Mouse (Mus musculus): Measurements from ENCODE around the gene Fras1. TPM values are rescaled to one million over a fixed set of nuclear protein-coding genes. Genes with fewer than 3 reads are reported as not detected.

Gene Fras1
- total and polyA plus RNA-seq, 2 experiments = 0.75 to 1.1 TPM

- Histone ChIP-seq H3K27me3 (ENCODE audit: control insufficient read depth, insufficient read depth, low read length) (no peaks in the 10 kb centered on the region), H3K27ac (replicated peaks; ENCODE audit: insufficient read depth, low read depth, low read length) (no peak overlapping the region), H3K4me1 (ENCODE audit: control insufficient read depth, insufficient read depth, low read length) (no peaks in the 10 kb centered on the region), H3K4me3 (ENCODE audit: insufficient read depth, low read depth, low read length) (no peak overlapping the region), H3K9ac (ENCODE audit: low read depth, low read length) (no peak overlapping the region), H3K36me3 (ENCODE audit: control insufficient read depth, insufficient read depth, low read length) (no peaks in the 10 kb centered on the region), H3K79me2 (ENCODE audit: control insufficient read depth, insufficient read depth, low read length) (no peaks in the 10 kb centered on the region)
- TF ChIP-seq CTCF (IDR thresholded peaks at IDR 0.05; ENCODE audit: low read depth, low read length) = no peak
- no peak for TF ChIP-seq POLR2A (IDR thresholded peaks at IDR 0.05; ENCODE audit: extremely low read depth, insufficient read depth, low read length)
- 82% methylated on average over 11 of the region's 11 CpGs for WGBS
- no peak for DNase-seq (ENCODE audit: extremely low read depth, low read depth, low spot score)
Observed at GRCm38 (mm10) chr5:96412754-96413394, 39.1 kb downstream of the Fras1 start.

- H3K79me2 ChIP-seq (ENCODE audit: control insufficient read depth, insufficient read depth, low read length) = no peaks in the 10 kb centered on the region
Observed at GRCm38 (mm10) chr5:96417121-96417520, 43.4 kb downstream of the Fras1 start.

GRCm38 (mm10) chr5:96421550-96421949 lies 47.8 kb downstream of the Fras1 start:
- no peak overlapping the region for H3K9ac ChIP-seq (ENCODE audit: low read depth, low read length)
- H3K36me3 ChIP-seq (ENCODE audit: control insufficient read depth, insufficient read depth, low read length) = no peaks in the 10 kb centered on the region
- WGBS = 91% methylated on average over 3 of the region's 3 CpGs
- H3K4me3 ChIP-seq (ENCODE audit: insufficient read depth, low read depth, low read length) = no peak overlapping the region
- no peaks in the 10 kb centered on the region for H3K4me1 ChIP-seq (ENCODE audit: control insufficient read depth, insufficient read depth, low read length)
- no peak for TF ChIP-seq POLR2A (IDR thresholded peaks at IDR 0.05; ENCODE audit: extremely low read depth, insufficient read depth, low read length)
- no peak for TF ChIP-seq CTCF (IDR thresholded peaks at IDR 0.05; ENCODE audit: low read depth, low read length)
- no peak for DNase-seq (ENCODE audit: extremely low read depth, low read depth, low spot score)
- no peak overlapping the region for H3K27ac ChIP-seq (replicated peaks; ENCODE audit: insufficient read depth, low read depth, low read length)
- no peaks in the 10 kb centered on the region for H3K79me2 ChIP-seq (ENCODE audit: control insufficient read depth, insufficient read depth, low read length)
- no peaks in the 10 kb centered on the region for H3K27me3 ChIP-seq (ENCODE audit: control insufficient read depth, insufficient read depth, low read length)

More at GRCm38 (mm10) chr5:96417121-96417520, 43.4 kb downstream of the Fras1 start:
- WGBS = 88% methylated on average over 4 of the region's 4 CpGs
- no peak for TF ChIP-seq CTCF (IDR thresholded peaks at IDR 0.05; ENCODE audit: low read depth, low read length)
- no peak for TF ChIP-seq POLR2A (IDR thresholded peaks at IDR 0.05; ENCODE audit: extremely low read depth, insufficient read depth, low read length)
- no peak overlapping the region for H3K4me3 ChIP-seq (ENCODE audit: insufficient read depth, low read depth, low read length)
- H3K4me1 ChIP-seq (ENCODE audit: control insufficient read depth, insufficient read depth, low read length) = no peaks in the 10 kb centered on the region
- no peak overlapping the region for H3K9ac ChIP-seq (ENCODE audit: low read depth, low read length)
- no peaks in the 10 kb centered on the region for H3K36me3 ChIP-seq (ENCODE audit: control insufficient read depth, insufficient read depth, low read length)
- no peak overlapping the region for H3K27ac ChIP-seq (replicated peaks; ENCODE audit: insufficient read depth, low read depth, low read length)
- no peaks in the 10 kb centered on the region for H3K27me3 ChIP-seq (ENCODE audit: control insufficient read depth, insufficient read depth, low read length)
- DNase-seq (ENCODE audit: extremely low read depth, low read depth, low spot score) = no peak

GRCm38 (mm10) chr5:96422716-96423115 lies 49.0 kb downstream of the Fras1 start:
- Histone ChIP-seq H3K27me3 (ENCODE audit: control insufficient read depth, insufficient read depth, low read length) (no peaks in the 10 kb centered on the region), H3K79me2 (ENCODE audit: control insufficient read depth, insufficient read depth, low read length) (no peaks in the 10 kb centered on the region), H3K4me3 (ENCODE audit: insufficient read depth, low read depth, low read length) (no peak overlapping the region), H3K36me3 (ENCODE audit: control insufficient read depth, insufficient read depth, low read length) (no peaks in the 10 kb centered on the region), H3K9ac (ENCODE audit: low read depth, low read length) (no peak overlapping the region), H3K4me1 (ENCODE audit: control insufficient read depth, insufficient read depth, low read length) (no peaks in the 10 kb centered on the region), H3K27ac (replicated peaks; ENCODE audit: insufficient read depth, low read depth, low read length) (no peak overlapping the region)
- DNase-seq (ENCODE audit: extremely low read depth, low read depth, low spot score) = no peak
- no peak for TF ChIP-seq POLR2A (IDR thresholded peaks at IDR 0.05; ENCODE audit: extremely low read depth, insufficient read depth, low read length)
- TF ChIP-seq CTCF (IDR thresholded peaks at IDR 0.05; ENCODE audit: low read depth, low read length) = no peak
- 90% methylated on average over 5 of the region's 5 CpGs for WGBS

- Histone ChIP-seq H3K36me3 (ENCODE audit: control insufficient read depth, insufficient read depth, low read length) (no peaks in the 10 kb centered on the region), H3K79me2 (ENCODE audit: control insufficient read depth, insufficient read depth, low read length) (no peaks in the 10 kb centered on the region), H3K4me3 (ENCODE audit: insufficient read depth, low read depth, low read length) (no peak overlapping the region), H3K27me3 (ENCODE audit: control insufficient read depth, insufficient read depth, low read length) (no peaks in the 10 kb centered on the region), H3K4me1 (ENCODE audit: control insufficient read depth, insufficient read depth, low read length) (no peaks in the 10 kb centered on the region), H3K9ac (ENCODE audit: low read depth, low read length) (no peak overlapping the region), H3K27ac (replicated peaks; ENCODE audit: insufficient read depth, low read depth, low read length) (no peak overlapping the region)
- WGBS = 94% methylated on average over 8 of the region's 8 CpGs
- DNase-seq (ENCODE audit: extremely low read depth, low read depth, low spot score) = no peak
- TF ChIP-seq POLR2A (IDR thresholded peaks at IDR 0.05; ENCODE audit: extremely low read depth, insufficient read depth, low read length) = no peak
Observed at GRCm38 (mm10) chr5:96425391-96425790, 51.6 kb downstream of the Fras1 start.

- Histone ChIP-seq H3K4me1 (ENCODE audit: control insufficient read depth, insufficient read depth, low read length) (no peaks in the 10 kb centered on the region), H3K9ac (ENCODE audit: low read depth, low read length) (no peak overlapping the region), H3K36me3 (ENCODE audit: control insufficient read depth, insufficient read depth, low read length) (no peaks in the 10 kb centered on the region), H3K27me3 (ENCODE audit: control insufficient read depth, insufficient read depth, low read length) (no peaks in the 10 kb centered on the region), H3K27ac (replicated peaks; ENCODE audit: insufficient read depth, low read depth, low read length) (no peak overlapping the region), H3K79me2 (ENCODE audit: control insufficient read depth, insufficient read depth, low read length) (no peaks in the 10 kb centered on the region), H3K4me3 (ENCODE audit: insufficient read depth, low read depth, low read length) (no peak overlapping the region)
- no peak for TF ChIP-seq CTCF (IDR thresholded peaks at IDR 0.05; ENCODE audit: low read depth, low read length)
- TF ChIP-seq POLR2A (IDR thresholded peaks at IDR 0.05; ENCODE audit: extremely low read depth, insufficient read depth, low read length) = no peak
- DNase-seq (ENCODE audit: extremely low read depth, low read depth, low spot score) = no peak
- 83% methylated on average over 13 of the region's 13 CpGs for WGBS
Observed at GRCm38 (mm10) chr5:96429532-96430141, 55.9 kb downstream of the Fras1 start.
